Mouse (Mus musculus): ENCODE measurements around the gene Chrnb4. TPM values are rescaled to one million over a fixed set of nuclear protein-coding genes. Genes with fewer than 3 reads are reported as not detected.

The Chrnb4 gene
- 0.08 and 0.10 TPM in 2 replicates for polyA plus RNA-seq (2015; fragmentation: Nextera tagmentation; extraction: Ambion mirVana)

DNA sequence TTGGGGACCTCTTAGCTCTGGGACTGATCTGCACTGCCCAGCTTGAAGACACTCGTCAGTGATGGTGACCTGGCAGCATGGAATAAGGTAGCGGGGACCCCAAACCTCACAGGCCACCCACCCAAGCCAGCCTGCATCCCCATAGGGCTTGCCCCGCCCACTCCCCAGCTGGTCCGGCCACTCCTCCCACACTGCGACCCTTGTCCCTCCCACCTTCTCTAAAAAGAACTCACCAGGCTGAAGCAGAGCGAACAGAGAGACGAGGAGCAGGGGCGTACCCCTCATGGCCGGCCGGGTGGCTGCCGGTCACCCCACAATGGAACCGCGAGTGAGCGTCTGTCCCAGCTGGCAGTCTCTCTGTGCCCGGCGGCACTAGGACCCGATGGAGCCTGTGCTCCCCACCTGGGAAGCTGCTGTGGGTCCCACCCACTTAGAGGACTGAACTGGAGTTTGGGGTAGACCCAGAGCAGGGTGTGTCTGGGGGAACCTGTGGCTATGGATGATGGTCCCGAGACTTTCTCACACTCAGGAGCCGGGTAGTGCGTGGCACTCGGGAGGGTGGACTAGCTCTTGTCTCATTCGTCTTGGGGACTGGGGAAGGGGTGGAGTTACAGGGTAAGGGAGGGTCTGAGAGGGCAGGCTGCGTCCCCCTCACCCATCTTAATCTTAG, at the start of gene Chrnb4:
TSS of gene Chrnb4 (minus strand) at position 569 of the 670 bp plus-strand sequence.
- Histone ChIP-seq H3K36me3 (ENCODE audit: insufficient read depth, low read length) (no peaks in the 10 kb centered on the region), H3K4me3 (ENCODE audit: low read depth, low read length) (peak within 1 kb of the TSS; percentile 32), H3K27me3 (replicated peaks; ENCODE audit: insufficient read depth, low read length) (no peaks in the 10 kb centered on the region), H3K4me2 (replicated peaks; ENCODE audit: low read depth, low read length) (peak within 1 kb of the TSS; percentile 71), H3K9ac (replicated peaks; ENCODE audit: low read depth) (0 out of 2 replicates have a peak within 1 kb of the TSS, but pooled peaks have one; percentile 5), H3K9me3 (ENCODE audit: low read length) (no peaks in the 10 kb centered on the region), H3K27ac (ENCODE audit: low read length) (no peak within 1 kb of the TSS), H3K4me1 (ENCODE audit: insufficient read depth, low read depth, low read length) (no peaks in the 10 kb centered on the region)
- no peak for TF ChIP-seq EP300 (IDR thresholded peaks at IDR 0.05)
- TF ChIP-seq CTCF (IDR thresholded peaks at IDR 0.05): no peak
- under 1% methylated on average over 23 of the region's 23 CpGs for WGBS
- DNase-seq (ENCODE audit: low spot score) (no peak), ATAC-seq (no peak)

DNA sequence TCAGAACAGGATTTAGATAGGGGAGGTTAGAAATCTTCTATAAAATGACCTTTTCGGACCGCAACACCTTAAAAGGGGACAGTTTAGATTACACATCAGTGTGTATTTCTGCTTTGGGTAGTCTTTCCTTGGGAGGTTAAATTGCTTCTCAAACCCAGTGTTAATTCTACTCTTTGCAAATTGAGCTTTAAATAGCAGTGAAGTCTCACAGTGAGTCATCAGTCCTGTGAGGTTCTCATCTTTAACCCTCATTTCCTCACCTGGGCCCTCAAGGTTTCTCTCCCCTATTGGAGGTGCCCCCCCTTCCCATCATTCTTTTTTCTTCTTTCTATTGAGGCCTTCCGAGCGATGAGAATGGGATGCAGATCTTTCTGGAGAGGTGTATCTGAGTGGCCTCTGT, 48.3 kb upstream of the Chrnb4 start:
- ATAC-seq (no peak), DNase-seq (ENCODE audit: low spot score) (no peak)
- WGBS: 83% methylated on average over 4 of the region's 4 CpGs
- H3K4me3 ChIP-seq (ENCODE audit: low read depth, low read length): no peak overlapping the region
- no peaks in the 10 kb centered on the region for H3K9me3 ChIP-seq (ENCODE audit: low read length)
- no peak overlapping the region for H3K9ac ChIP-seq (replicated peaks; ENCODE audit: low read depth)
- H3K4me1 ChIP-seq (ENCODE audit: insufficient read depth, low read depth, low read length): no peaks in the 10 kb centered on the region
- no peak overlapping the region for H3K27ac ChIP-seq (ENCODE audit: low read length)
- TF ChIP-seq CTCF (IDR thresholded peaks at IDR 0.05) (no peak), EP300 (IDR thresholded peaks at IDR 0.05) (no peak)
- H3K36me3 ChIP-seq (ENCODE audit: insufficient read depth, low read length): no peaks in the 10 kb centered on the region
- H3K27me3 ChIP-seq (replicated peaks; ENCODE audit: insufficient read depth, low read length): no peaks in the 10 kb centered on the region
- H3K4me2 ChIP-seq (replicated peaks; ENCODE audit: low read depth, low read length): no peak overlapping the region

DNA sequence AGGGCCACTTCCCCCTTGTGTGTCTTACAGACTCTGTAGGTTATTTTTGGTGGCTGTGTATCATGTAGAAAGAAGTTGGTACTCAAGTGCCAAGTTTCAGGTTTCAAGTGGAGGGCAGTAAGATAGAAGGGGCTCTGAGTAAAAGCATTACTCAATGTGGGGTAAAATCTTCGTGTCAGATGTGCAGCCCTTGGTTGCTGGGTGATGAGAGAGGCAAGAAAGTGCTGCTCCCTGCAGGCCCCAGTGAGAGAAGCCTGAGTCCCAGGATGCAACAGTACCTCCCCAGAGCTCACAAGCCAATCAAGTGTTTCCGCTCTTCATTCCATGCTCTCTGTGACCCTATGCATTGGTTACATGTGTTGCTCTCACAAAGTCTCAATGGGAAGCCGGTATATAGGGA, 47.5 kb upstream of the Chrnb4 start:
- ATAC-seq: no peak
- H3K36me3 ChIP-seq (ENCODE audit: insufficient read depth, low read length): no peaks in the 10 kb centered on the region
- H3K27ac ChIP-seq (ENCODE audit: low read length): no peak overlapping the region
- TF ChIP-seq CTCF (IDR thresholded peaks at IDR 0.05): no peak
- TF ChIP-seq EP300 (IDR thresholded peaks at IDR 0.05): no peak
- WGBS: 46% methylated on average over 3 of the region's 3 CpGs
- H3K9ac ChIP-seq (replicated peaks; ENCODE audit: low read depth): no peak overlapping the region
- no peak for DNase-seq (ENCODE audit: low spot score)
- no peak overlapping the region for H3K4me2 ChIP-seq (replicated peaks; ENCODE audit: low read depth, low read length)
- H3K4me3 ChIP-seq (ENCODE audit: low read depth, low read length): no peak overlapping the region
- no peaks in the 10 kb centered on the region for H3K9me3 ChIP-seq (ENCODE audit: low read length)
- no peaks in the 10 kb centered on the region for H3K27me3 ChIP-seq (replicated peaks; ENCODE audit: insufficient read depth, low read length)
- H3K4me1 ChIP-seq (ENCODE audit: insufficient read depth, low read depth, low read length): no peaks in the 10 kb centered on the region

DNA sequence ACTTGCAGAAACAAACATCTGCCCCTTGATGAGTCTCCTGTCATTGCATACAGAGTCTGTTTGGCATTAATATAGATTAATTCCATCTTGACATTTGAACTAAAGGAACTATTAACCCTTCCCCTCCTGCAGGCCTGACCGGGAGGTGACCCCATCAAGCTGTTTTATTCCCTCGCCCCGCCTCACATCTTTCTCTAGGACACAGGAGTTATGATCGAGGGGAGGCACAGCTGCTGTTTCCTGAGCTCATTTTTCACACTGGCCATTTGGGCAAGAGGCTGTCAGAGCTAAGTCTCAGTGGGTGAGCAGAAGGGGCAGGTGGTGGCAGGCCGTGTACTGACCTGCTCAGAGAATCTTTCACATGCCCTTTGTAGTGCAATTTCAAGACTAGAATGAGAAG, 41.6 kb upstream of the Chrnb4 start:
- DNase-seq (ENCODE audit: low spot score): no peak
- Histone ChIP-seq H3K27ac (ENCODE audit: low read length) (no peak overlapping the region), H3K4me1 (ENCODE audit: insufficient read depth, low read depth, low read length) (no peaks in the 10 kb centered on the region), H3K9me3 (ENCODE audit: low read length) (no peaks in the 10 kb centered on the region), H3K4me2 (replicated peaks; ENCODE audit: low read depth, low read length) (no peak overlapping the region), H3K9ac (replicated peaks; ENCODE audit: low read depth) (no peak overlapping the region), H3K36me3 (ENCODE audit: insufficient read depth, low read length) (no peaks in the 10 kb centered on the region), H3K27me3 (replicated peaks; ENCODE audit: insufficient read depth, low read length) (no peaks in the 10 kb centered on the region), H3K4me3 (ENCODE audit: low read depth, low read length) (no peak overlapping the region)
- WGBS: 20% methylated on average over 5 of the region's 5 CpGs
- ATAC-seq: no peak
- TF ChIP-seq EP300 (IDR thresholded peaks at IDR 0.05) (no peak), CTCF (IDR thresholded peaks at IDR 0.05) (no peak)

DNA sequence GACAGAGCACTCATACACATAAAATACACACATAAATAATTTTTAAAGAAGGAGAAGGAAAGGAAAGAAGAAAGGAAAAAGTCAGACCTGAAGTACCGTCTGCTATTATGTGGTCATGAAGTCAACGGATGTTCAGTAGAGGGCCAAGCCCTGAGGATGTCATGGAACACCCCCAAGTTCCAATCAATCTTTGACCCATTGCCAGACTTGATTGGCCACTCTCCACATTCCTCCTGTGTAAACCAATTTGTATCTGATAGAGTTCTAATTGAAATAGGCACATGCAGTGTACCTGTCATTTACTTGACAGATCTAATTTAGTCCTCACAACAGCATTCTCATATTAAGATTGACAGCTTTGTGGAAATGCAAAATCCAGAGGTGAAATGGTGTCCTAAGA, 40.6 kb upstream of the Chrnb4 start:
- Histone ChIP-seq H3K36me3 (ENCODE audit: insufficient read depth, low read length) (no peaks in the 10 kb centered on the region), H3K4me1 (ENCODE audit: insufficient read depth, low read depth, low read length) (no peaks in the 10 kb centered on the region), H3K9ac (replicated peaks; ENCODE audit: low read depth) (no peak overlapping the region), H3K27ac (ENCODE audit: low read length) (no peak overlapping the region), H3K4me3 (ENCODE audit: low read depth, low read length) (no peak overlapping the region), H3K27me3 (replicated peaks; ENCODE audit: insufficient read depth, low read length) (no peaks in the 10 kb centered on the region), H3K4me2 (replicated peaks; ENCODE audit: low read depth, low read length) (no peak overlapping the region), H3K9me3 (ENCODE audit: low read length) (no peaks in the 10 kb centered on the region)
- no peak for TF ChIP-seq CTCF (IDR thresholded peaks at IDR 0.05)
- no peak for TF ChIP-seq EP300 (IDR thresholded peaks at IDR 0.05)
- no peak for DNase-seq (ENCODE audit: low spot score)
- 85% methylated on average over 2 of the region's 2 CpGs for WGBS
- no peak for ATAC-seq

DNA sequence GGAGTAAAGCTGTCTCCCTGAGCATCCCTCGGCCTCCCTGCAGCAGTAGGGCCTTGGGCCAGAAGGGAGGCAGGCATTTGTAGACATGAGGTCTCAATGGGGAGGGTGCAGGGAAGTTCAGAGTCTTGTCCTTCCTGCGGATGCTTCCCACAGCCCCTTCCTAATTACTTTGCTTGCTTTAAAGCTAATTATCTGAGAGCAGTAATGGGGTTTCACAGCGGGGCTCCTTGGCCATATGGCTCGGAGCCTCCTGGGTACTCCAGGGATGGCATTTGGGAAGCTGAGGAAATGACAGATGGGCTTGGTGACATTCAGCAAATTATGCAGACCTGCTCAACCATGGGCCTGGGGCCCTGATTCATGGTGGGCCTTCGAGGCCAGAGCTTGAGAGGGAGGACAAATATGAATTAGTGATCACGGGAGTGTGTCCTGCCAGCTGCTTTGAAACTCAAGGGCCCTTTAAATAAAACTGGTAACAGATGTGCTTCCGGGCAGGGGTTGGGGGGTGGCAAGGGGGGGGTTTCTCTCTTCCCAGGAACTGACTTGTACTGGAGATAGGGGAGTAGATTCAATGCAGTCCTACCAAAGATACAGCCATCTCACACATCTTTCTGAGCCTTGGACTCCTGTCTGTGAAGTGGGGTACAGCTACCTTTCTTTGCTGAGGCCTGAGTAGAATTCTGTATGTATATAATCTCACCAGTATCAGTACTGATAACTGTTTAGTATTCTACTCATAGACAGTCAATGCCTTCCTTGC, 34.8 kb upstream of the Chrnb4 start:
- ATAC-seq (no peak), DNase-seq (ENCODE audit: low spot score) (no peak)
- Histone ChIP-seq H3K9me3 (ENCODE audit: low read length) (no peaks in the 10 kb centered on the region), H3K36me3 (ENCODE audit: insufficient read depth, low read length) (no peaks in the 10 kb centered on the region), H3K9ac (replicated peaks; ENCODE audit: low read depth) (no peak overlapping the region), H3K4me1 (ENCODE audit: insufficient read depth, low read depth, low read length) (no peaks in the 10 kb centered on the region), H3K4me3 (ENCODE audit: low read depth, low read length) (no peak overlapping the region), H3K27me3 (replicated peaks; ENCODE audit: insufficient read depth, low read length) (no peaks in the 10 kb centered on the region), H3K27ac (ENCODE audit: low read length) (no peak overlapping the region), H3K4me2 (replicated peaks; ENCODE audit: low read depth, low read length) (no peak overlapping the region)
- TF ChIP-seq CTCF (IDR thresholded peaks at IDR 0.05) (no peak), EP300 (IDR thresholded peaks at IDR 0.05) (no peak)
- WGBS: 29% methylated on average over 7 of the region's 7 CpGs

All from lung, postnatal 0 days (tissue).